Mouse (Mus musculus) MEL (cell line): ENCODE measurements around the gene Eml5. TPM values are rescaled to one million over a fixed set of nuclear protein-coding genes. Genes with fewer than 3 reads are reported as not detected.

ENCODE experiments used
- DNase-seq: peaks from one replicate; pipeline ENCODE4 v3.0.0; 2011; ENCODE audit warnings: low read depth, low spot score
- H3K27ac ChIP-seq: 2 replicates; pipeline ENCODE4 v1.5.1; 2012; ENCODE audit warnings: low read depth, mild to moderate bottlenecking, control low read depth, low read length, moderate library complexity; ENCODE audit not compliant: control insufficient read depth
- H3K27me3 ChIP-seq, 2 experiments: fragments of 150-350 bp in 1 of 2; sonication (generic) in 1 of 2; 2 replicates each; pipeline ENCODE4 v1.6.1; 2012; ENCODE audit warnings: low read length in 2 of 2, mild to moderate bottlenecking in 2 of 2, improper control_type of control experiment in 1 of 2, moderate library complexity in 1 of 2; ENCODE audit not compliant: insufficient read depth in 2 of 2, control insufficient read depth in 1 of 2
- H3K36me3 ChIP-seq, 2 experiments: 2 replicates each; pipeline ENCODE4 v1.6.1; 2012 to 2014; ENCODE audit warnings: low read length in 2 of 2, improper control_type of control experiment in 1 of 2, inconsistent platforms in 1 of 2, mild to moderate bottlenecking in 1 of 2; ENCODE audit not compliant: insufficient read depth in 2 of 2, control insufficient read depth in 1 of 2
- H3K4me1 ChIP-seq, 2 experiments: fragments of 150-350 bp in 1 of 2; sonication (generic) in 1 of 2; 2 replicates each; pipeline ENCODE4 v1.6.1; 2012; ENCODE audit warnings: low read length in 2 of 2, improper control_type of control experiment in 1 of 2, mild to moderate bottlenecking in 1 of 2; ENCODE audit not compliant: insufficient read depth in 2 of 2, control insufficient read depth in 1 of 2
- H3K4me3 ChIP-seq, 2 experiments: fragments of 150-350 bp in 1 of 2; sonication (generic) in 1 of 2; 2 replicates each; pipeline ENCODE4 v1.5.1; 2012; ENCODE audit warnings: low read depth in 2 of 2, low read length in 2 of 2, mild to moderate bottlenecking in 2 of 2, moderate library complexity in 2 of 2, control low read depth in 1 of 2, improper control_type of control experiment in 1 of 2; ENCODE audit not compliant: control insufficient read depth in 1 of 2, insufficient read depth in 1 of 2
- H3K79me2 ChIP-seq: 2 replicates; pipeline ENCODE4 v1.6.1; 2012; ENCODE audit warnings: mild to moderate bottlenecking, low read length, moderate library complexity; ENCODE audit not compliant: control insufficient read depth, poor library complexity, insufficient read depth
- H3K9ac ChIP-seq: 2 replicates; pipeline ENCODE4 v1.6.1; 2012; ENCODE audit warnings: low read depth, mild to moderate bottlenecking, control low read depth, low read length, moderate library complexity; ENCODE audit not compliant: control insufficient read depth, poor library complexity, severe bottlenecking
- H3K9me3 ChIP-seq: fragments of 150-350 bp; sonication (generic); replicated peaks from 2 replicates; pipeline ENCODE4 v1.6.1; 2012; ENCODE audit warnings: mild to moderate bottlenecking, low read length, improper control_type of control experiment, moderate library complexity; ENCODE audit not compliant: insufficient read depth
- BHLHE40 ChIP-seq: IDR thresholded peaks from 2 replicates; pipeline ENCODE4 v1.6.1; 2012; ENCODE audit warnings: low read depth, mild to moderate bottlenecking, inconsistent platforms, low read length, improper control_type of control experiment, borderline replicate concordance
- E2F4 ChIP-seq: IDR thresholded peaks from 2 replicates; pipeline ENCODE4 v1.6.1; 2011; ENCODE audit warnings: low read depth, low read length, improper control_type of control experiment, borderline replicate concordance
- EP300 ChIP-seq, 2 experiments: IDR thresholded peaks; 2 replicates each; pipeline ENCODE4 v1.6.1; 2011; ENCODE audit warnings: improper control_type of control experiment in 2 of 2, low read length in 2 of 2, low read depth in 1 of 2, mild to moderate bottlenecking in 1 of 2
- ETS1 ChIP-seq: IDR thresholded peaks from 2 replicates; pipeline ENCODE4 v1.6.1; 2012; ENCODE audit warnings: low read depth, mild to moderate bottlenecking, inconsistent platforms, low read length, improper control_type of control experiment, moderate library complexity
- GATA1 ChIP-seq: IDR thresholded peaks from 2 replicates; pipeline ENCODE4 v1.6.1; 2011; ENCODE audit warnings: low read depth, low read length, improper control_type of control experiment
- JUND ChIP-seq: IDR thresholded peaks from 2 replicates; pipeline ENCODE4 v1.6.1; 2011; ENCODE audit warnings: low read depth, mild to moderate bottlenecking, improper control_type of control experiment, low read length
- KAT2A ChIP-seq: conservative IDR thresholded peaks from 2 replicates; pipeline ENCODE4 v1.6.1; 2012; ENCODE audit warnings: low read depth, low read length, improper control_type of control experiment, inconsistent platforms
- MEF2A ChIP-seq: IDR thresholded peaks from 2 replicates; pipeline ENCODE4 v1.6.1; 2014; ENCODE audit warnings: low read depth, mild to moderate bottlenecking, inconsistent platforms, low read length, improper control_type of control experiment; ENCODE audit not compliant: poor library complexity, insufficient replicate concordance, severe bottlenecking; ENCODE audit errors: extremely low read depth
- MYB ChIP-seq: IDR thresholded peaks from 2 replicates; pipeline ENCODE4 v1.6.1; 2011; ENCODE audit warnings: mild to moderate bottlenecking, low read depth, low read length, improper control_type of control experiment
- NELFE ChIP-seq: IDR thresholded peaks from 2 replicates; pipeline ENCODE4 v1.6.1; 2011; ENCODE audit warnings: low read depth, low read length, improper control_type of control experiment
- RAD21 ChIP-seq: IDR thresholded peaks from 2 replicates; pipeline ENCODE4 v1.6.1; 2011; ENCODE audit warnings: mild to moderate bottlenecking, low read depth, low read length, improper control_type of control experiment
- USF1 ChIP-seq: IDR thresholded peaks from 2 replicates; pipeline ENCODE4 v1.6.1; 2014; ENCODE audit warnings: low read depth, mild to moderate bottlenecking, inconsistent platforms, low read length, improper control_type of control experiment, moderate library complexity
- USF2 ChIP-seq, 2 experiments: IDR thresholded peaks; 2 replicates each; pipeline ENCODE4 v1.6.1; 2011 to 2012; ENCODE audit warnings: improper control_type of control experiment in 2 of 2, low read length in 2 of 2, borderline replicate concordance in 1 of 2, inconsistent platforms in 1 of 2, low read depth in 1 of 2, mild to moderate bottlenecking in 1 of 2; ENCODE audit not compliant: insufficient read depth in 1 of 2
- polyA plus RNA-seq, 2 experiments: library from polyadenylated mRNA; stranded (reverse) in 1 of 2; unstranded in 1 of 2; fragments of >175 nt in 1 of 2; fragments of >200 nt in 1 of 2; gene quantifications; 2 replicates each; pipeline versions ENCODE4 v1.2.1 to v1.2.4; 2012; ENCODE audit warnings: low replicate concordance in 2 of 2, low read depth in 1 of 2; ENCODE audit not compliant: insufficient read length in 2 of 2, insufficient read depth in 1 of 2, missing spikeins in 1 of 2
- total RNA-seq: library from RNA; depleted of rRNA; stranded (reverse); fragments of 300-350 nt; gene quantifications from 2 replicates; pipeline ENCODE4 v1.2.3, GENCODE M21; 2012

Gene Eml5
- total and polyA plus RNA-seq, 3 experiments = 4.7 to 13.2 TPM; not detected in 1

- Histone ChIP-seq H3K79me2 (no peaks in the 10 kb centered on the region; the same call in 1 of the 2 replicates), H3K36me3 (no peaks in the 10 kb centered on the region), H3K9me3 (no peaks in the 10 kb centered on the region), H3K9ac (no peak overlapping the region), H3K27ac (no peak overlapping the region), H3K4me3 (no peak overlapping the region), H3K4me1 (no peaks in the 10 kb centered on the region), H3K27me3 (peaks cover 3 to 6% of the 10 kb centered on the region in 2 experiments; a peak in 3 of 4 replicates)
- DNase-seq = no peak
- no peak for TF ChIP-seq USF1
- no peak for TF ChIP-seq JUND
- no peak for TF ChIP-seq USF2 (IDR thresholded peaks at IDR 0.05; ENCODE audit: borderline replicate concordance in 1 of 2, insufficient read depth in 1 of 2, low read depth in 1 of 2, low read length in 2 of 2)
- no peak for TF ChIP-seq GATA1
- no peak for TF ChIP-seq NELFE
- TF ChIP-seq MEF2A = no peak
- no peak for TF ChIP-seq MYB
- no peak for TF ChIP-seq BHLHE40
- TF ChIP-seq KAT2A = no peak
- no peak for TF ChIP-seq RAD21
- TF ChIP-seq EP300 (IDR thresholded peaks at IDR 0.05; ENCODE audit: low read depth in 1 of 2, low read length in 2 of 2) = no peak
- no peak for TF ChIP-seq E2F4
Measured at GRCm38 (mm10) chr12:98905466-98905865, 4.2 kb upstream of the Eml5 start.

- peaks cover 0 to 3% of the 10 kb centered on the region in 2 experiments; a peak in 1 of 4 replicates for H3K36me3 ChIP-seq
- no peaks in the 10 kb centered on the region for H3K9me3 ChIP-seq
- no peak overlapping the region for H3K27ac ChIP-seq
- no peaks in the 10 kb centered on the region; the same call in 1 of the 2 replicates for H3K79me2 ChIP-seq
- H3K4me3 ChIP-seq = peak overlapping the region; percentile 65 to 78
- H3K27me3 ChIP-seq = peaks cover 3 to 4% of the 10 kb centered on the region in 2 experiments; a peak in 2 of 4 replicates
- H3K4me1 ChIP-seq = peaks cover 0 to 5% of the 10 kb centered on the region in 2 experiments; a peak in 1 of 4 replicates
- peak; percentile 40 for DNase-seq
- peak overlapping the region; percentile 84 for H3K9ac ChIP-seq
- TF ChIP-seq GATA1 = 0 out of 2 replicates have a peak, but pooled peaks have one; percentile 10
- TF ChIP-seq ETS1 = no peak
Measured at GRCm38 (mm10) chr12:98900341-98900880, 873 bp downstream of the Eml5 start.
